Mouse (Mus musculus) lung, adult 18-20 months (tissue): ENCODE data around the gene Frk.
A peak's percentile ranks its signal among the peaks of the same experiment; 100 is the strongest.
"Not testable (repeated sequence)": the region's sequence is repeated elsewhere in the genome, so short reads cannot be mapped to it uniquely, and the experiment has no call there.

Experiments
- DNase-seq, 2 experiments: peaks; one replicate each; pipeline ENCODE4 v3.0.0; 2022; ENCODE audit warnings: mixed read lengths in 2 of 2

Frk gene

GRCm38 (mm10) chr10:34617216-34617615 is 134.0 kb downstream of the Frk start:
- no peak for DNase-seq

GRCm38 (mm10) chr10:34618490-34618889 is 135.3 kb downstream of the Frk start:
- peak in 1 of 2 experiments; percentile 0 for DNase-seq

GRCm38 (mm10) chr10:34620540-34620939 is 137.3 kb downstream of the Frk start:
- not testable (repeated sequence) for DNase-seq

DNA sequence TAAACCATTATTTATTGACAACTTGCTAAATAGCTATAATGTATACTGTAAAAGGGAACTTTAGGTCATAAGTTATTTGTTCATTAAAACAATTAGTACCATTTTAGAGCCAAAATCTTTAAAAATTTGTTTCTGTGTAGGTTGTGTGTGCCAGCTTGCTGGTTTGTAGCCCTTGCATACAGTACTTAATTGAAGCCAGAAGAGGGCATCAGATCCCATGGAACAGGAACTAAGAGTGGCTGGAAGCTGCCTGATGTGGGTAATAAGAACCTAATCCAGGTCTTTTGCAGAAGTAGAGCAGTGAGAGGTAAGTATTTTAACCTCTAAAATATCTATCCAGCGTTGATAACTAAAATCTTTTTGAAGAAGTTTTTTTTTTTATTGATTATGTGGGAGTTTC is 155.0 kb downstream of the Frk start:
- no peak for DNase-seq
